Mouse (Mus musculus): ENCODE measurements around the gene Lonp2. TPM values are rescaled to one million over a fixed set of nuclear protein-coding genes. Genes with fewer than 3 reads are reported as not detected.

The Lonp2 gene
- polyA plus RNA-seq, 1 experiment from 2014 or later = 42.2 TPM

DNA sequence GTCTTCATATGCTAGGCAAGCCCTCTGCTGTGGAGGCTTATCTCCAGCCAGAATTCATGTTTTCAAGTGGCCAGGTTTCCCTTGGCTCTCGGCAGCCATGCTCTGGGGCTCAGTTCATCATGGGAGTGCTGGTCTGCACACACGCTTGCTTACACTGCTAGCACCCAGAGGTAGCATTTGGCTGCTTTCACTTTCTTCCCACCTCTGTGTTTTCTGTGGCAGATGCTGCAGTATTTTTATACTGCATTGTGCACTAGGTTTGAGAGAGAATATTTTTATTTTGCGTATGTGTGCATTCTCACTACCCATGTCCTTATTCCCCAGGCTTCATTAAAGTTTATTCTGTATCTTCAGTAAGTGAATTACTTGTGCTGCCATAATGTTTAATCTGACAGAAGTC lies 23.9 kb downstream of the Lonp2 start:
- 95% methylated on average over 3 of the region's 3 CpGs for WGBS (ENCODE audit: missing documents)
- H3K4me3 ChIP-seq (ENCODE audit: inconsistent target) = no peak overlapping the region
- peaks cover 31% of the 10 kb centered on the region; the same call in 1 of the 2 replicates for H3K36me3 ChIP-seq (ENCODE audit: inconsistent target)
- H3K79me2 ChIP-seq (ENCODE audit: inconsistent target) = no peaks in the 10 kb centered on the region
- H3K27ac ChIP-seq = no peak overlapping the region

DNA sequence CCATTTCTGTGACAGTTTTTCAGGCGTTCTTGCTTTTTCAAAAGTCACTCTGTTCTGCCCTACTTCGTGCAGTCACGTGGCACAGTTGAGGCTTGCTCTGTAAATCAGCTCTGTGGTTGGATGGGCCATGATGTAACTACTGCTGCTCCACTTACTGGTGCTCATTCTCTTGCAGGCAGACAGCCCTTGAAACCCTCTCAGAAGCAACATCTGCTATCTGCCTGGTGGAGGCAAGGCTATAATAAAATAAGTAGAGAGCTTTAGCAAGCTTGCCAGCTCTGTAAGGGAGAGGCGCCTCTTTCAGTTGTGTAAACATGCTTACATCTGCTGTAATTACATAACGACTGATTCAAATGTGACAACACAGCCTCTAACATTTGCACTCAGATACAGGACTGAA lies 27.6 kb downstream of the Lonp2 start:
- no peak overlapping the region for H3K27ac ChIP-seq
- H3K36me3 ChIP-seq (ENCODE audit: inconsistent target) = peaks cover 36% of the 10 kb centered on the region; the same call in 1 of the 2 replicates
- no peak overlapping the region for H3K4me3 ChIP-seq (ENCODE audit: inconsistent target)
- no peaks in the 10 kb centered on the region for H3K79me2 ChIP-seq (ENCODE audit: inconsistent target)
- 88% methylated on average over 5 of the region's 5 CpGs for WGBS (ENCODE audit: missing documents)

DNA sequence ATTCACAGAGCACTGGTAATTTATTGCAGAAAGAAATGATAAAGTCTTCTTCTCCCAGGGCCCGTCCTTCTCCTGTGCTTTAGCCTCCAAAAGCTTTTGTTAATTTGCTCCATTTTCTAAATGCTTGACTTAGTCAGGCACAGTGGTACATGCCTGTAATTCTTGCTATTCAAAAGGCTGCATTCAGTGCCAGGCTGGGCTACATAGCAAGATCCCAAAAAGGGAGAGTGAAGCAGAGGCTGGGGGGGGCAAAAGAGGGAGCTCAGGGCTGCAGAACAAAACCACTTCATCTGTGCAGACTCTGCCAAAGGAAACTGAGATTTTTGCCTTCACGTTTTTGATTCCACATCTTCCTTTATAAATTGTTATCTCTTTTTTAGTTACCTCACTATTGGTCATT lies 28.7 kb downstream of the Lonp2 start:
- 75% methylated on average over 2 of the region's 2 CpGs for WGBS (ENCODE audit: missing documents)
- Histone ChIP-seq H3K4me3 (ENCODE audit: inconsistent target) (no peak overlapping the region), H3K79me2 (ENCODE audit: inconsistent target) (no peaks in the 10 kb centered on the region), H3K27ac (no peak overlapping the region), H3K36me3 (ENCODE audit: inconsistent target) (peaks cover 32% of the 10 kb centered on the region; the same call in 1 of the 2 replicates)

DNA sequence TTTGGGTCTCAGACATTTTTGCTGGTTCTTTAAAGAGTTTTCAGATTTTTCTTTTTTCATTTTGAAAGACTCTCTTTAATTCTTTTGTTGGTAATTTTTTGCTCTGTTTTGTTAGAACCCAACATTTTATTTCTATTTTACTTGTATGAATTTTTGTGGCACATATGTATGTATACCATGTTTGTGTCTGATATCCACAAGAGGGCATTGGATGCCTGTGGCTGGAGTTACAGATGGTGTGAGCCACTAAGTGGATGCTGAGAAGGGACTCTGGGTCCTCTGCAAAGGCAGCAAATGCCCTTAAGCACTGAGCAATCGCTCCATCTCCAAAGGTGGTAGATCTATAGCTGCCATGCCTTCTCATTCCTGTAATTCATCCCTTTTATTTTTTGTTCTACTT lies 30.7 kb downstream of the Lonp2 start:
- no peaks in the 10 kb centered on the region for H3K79me2 ChIP-seq (ENCODE audit: inconsistent target)
- H3K36me3 ChIP-seq (ENCODE audit: inconsistent target) = peaks cover 30% of the 10 kb centered on the region; the same call in 1 of the 2 replicates
- WGBS (ENCODE audit: missing documents) = 94% methylated on average over 1 of the region's 1 CpGs
- no peak overlapping the region for H3K27ac ChIP-seq
- no peak overlapping the region for H3K4me3 ChIP-seq (ENCODE audit: inconsistent target)

DNA sequence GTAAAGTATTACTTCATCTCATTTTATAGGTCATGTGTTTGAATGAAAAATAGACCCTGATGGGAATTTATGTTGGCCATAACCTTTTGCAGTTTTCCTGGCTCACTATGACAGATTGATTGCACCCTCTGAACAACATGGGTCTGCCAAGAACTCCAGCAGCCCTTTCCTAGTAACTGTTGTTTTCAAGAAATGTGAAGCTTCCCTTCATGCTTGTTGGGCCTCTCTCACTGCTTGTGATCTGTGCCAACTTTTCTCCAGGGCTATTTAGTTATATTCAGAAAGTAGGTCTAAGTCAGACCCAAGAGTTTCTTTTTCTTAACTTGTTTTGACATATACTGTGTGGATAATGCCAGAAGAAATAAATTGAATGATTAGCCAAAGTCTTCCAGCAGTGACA lies 44.9 kb downstream of the Lonp2 start:
- H3K36me3 ChIP-seq (ENCODE audit: inconsistent target) = peaks cover 43% of the 10 kb centered on the region
- H3K27ac ChIP-seq = no peak overlapping the region
- H3K4me3 ChIP-seq (ENCODE audit: inconsistent target) = no peak overlapping the region
- no peaks in the 10 kb centered on the region for H3K79me2 ChIP-seq (ENCODE audit: inconsistent target)

DNA sequence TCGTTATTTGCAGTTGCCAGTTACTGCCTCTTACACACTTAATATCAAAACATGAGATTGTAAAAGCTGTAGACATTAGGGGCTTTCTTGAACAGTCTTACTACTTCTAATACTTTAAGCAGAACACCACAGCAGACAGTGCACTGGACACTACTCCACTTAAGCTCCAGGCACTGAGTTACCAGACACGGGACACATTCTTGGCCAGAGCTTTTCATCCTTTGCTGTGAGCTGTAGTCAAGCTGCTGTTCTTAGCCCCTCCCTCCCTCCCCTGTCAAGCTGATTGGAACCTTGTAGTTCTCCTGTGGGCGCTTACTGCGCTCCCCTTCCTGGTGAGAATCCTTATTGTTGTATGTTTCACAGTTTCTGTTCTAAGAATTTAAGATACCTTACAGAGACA lies 45.4 kb downstream of the Lonp2 start:
- no peaks in the 10 kb centered on the region for H3K79me2 ChIP-seq (ENCODE audit: inconsistent target)
- H3K27ac ChIP-seq = no peak overlapping the region
- no peak overlapping the region for H3K4me3 ChIP-seq (ENCODE audit: inconsistent target)
- peaks cover 48% of the 10 kb centered on the region for H3K36me3 ChIP-seq (ENCODE audit: inconsistent target)
- 88% methylated on average over 4 of the region's 4 CpGs for WGBS (ENCODE audit: missing documents)

DNA sequence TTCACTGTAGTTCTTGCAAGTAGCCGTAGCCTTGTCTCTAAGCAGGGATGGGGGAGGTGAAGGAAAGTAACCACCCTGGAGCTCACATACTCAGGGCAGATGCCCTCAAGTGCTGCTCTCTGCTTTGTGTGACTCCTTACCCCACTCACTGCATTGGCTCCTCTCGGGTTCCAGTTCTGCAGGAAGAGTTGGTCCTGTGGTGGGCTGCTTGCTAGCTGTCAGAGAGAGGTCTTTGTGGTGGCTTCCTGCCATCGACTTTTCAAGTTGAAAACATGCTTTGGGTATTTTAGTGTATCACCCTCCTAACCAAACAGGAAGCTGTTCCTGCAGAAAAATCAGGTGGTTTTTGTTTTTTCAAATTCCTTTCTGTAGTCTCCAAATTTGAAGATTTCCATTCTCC lies 62.8 kb downstream of the Lonp2 start:
- Histone ChIP-seq H3K79me2 (ENCODE audit: inconsistent target) (no peaks in the 10 kb centered on the region), H3K27ac (no peak overlapping the region), H3K4me3 (ENCODE audit: inconsistent target) (no peak overlapping the region), H3K36me3 (ENCODE audit: inconsistent target) (no peaks in the 10 kb centered on the region)
- 58% methylated on average over 3 of the region's 3 CpGs for whole genome bisulfite sequencing (ENCODE audit: missing documents)

DNA sequence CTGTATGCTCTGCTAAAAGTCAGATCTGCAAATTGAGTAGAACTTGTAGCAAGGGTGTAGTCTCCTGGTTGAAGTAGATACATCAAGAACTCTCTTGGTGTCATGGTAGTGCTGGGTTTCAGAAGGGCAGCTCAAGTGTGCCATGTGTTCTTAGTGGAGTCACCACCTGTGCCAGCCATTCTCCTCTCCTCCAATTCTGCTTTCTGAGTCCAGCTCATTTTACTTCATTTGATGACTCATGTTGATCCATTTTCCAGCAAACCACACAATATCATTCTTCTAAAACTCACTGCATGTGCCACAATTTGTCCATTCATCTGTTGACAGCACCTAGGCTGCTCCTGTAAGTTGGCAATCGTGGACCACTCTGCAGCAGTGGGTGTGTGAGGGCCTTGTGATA lies 68.3 kb downstream of the Lonp2 start:
- Histone ChIP-seq H3K27ac (no peak overlapping the region), H3K4me3 (ENCODE audit: inconsistent target) (no peak overlapping the region), H3K79me2 (ENCODE audit: inconsistent target) (no peaks in the 10 kb centered on the region), H3K36me3 (ENCODE audit: inconsistent target) (no peaks in the 10 kb centered on the region)
- 79% methylated on average over 1 of the region's 1 CpGs for WGBS (ENCODE audit: missing documents)

DNA sequence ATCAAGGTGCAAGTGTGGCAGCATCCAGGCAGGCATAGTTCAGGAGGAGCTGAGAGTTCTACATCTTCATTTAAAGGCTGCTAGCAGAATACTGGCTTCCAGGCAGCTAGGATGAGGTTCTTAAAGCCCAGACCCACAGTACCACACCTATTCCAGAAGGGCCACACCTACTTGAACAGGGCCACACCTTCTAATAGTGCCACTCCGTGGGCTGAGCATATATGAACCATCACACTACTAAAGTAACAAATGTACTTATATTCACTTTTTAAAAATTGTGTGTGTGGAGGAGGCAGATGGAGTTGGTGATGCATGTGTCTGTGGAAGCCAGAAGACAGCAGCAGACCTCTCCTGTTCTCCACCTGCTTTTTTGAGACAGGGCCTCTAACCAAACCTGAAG lies 70.2 kb downstream of the Lonp2 start:
- 89% methylated on average over 1 of the region's 1 CpGs for WGBS (ENCODE audit: missing documents)
- H3K79me2 ChIP-seq (ENCODE audit: inconsistent target) = no peaks in the 10 kb centered on the region

DNA sequence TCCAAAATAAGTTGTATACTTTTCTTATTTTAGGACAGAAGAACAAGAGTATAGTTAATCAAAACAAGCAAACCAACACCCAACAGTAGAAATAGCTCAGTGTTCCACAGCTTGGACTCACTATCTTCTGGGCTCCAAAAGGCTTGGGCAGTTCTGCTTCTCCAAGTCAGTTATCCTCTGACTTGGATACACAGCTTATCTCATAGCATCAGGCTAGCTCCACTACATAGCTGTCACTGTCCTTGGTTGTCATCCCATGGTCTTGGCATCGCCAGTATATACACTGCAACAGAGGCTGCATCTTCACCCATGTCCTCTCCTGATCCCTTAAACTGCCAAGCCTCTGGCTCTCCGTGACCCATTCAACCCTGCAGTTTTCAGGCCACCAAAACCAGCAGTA lies 71.9 kb downstream of the Lonp2 start:
- Histone ChIP-seq H3K4me3 (ENCODE audit: inconsistent target) (no peak overlapping the region), H3K79me2 (ENCODE audit: inconsistent target) (no peaks in the 10 kb centered on the region), H3K27ac (no peak overlapping the region), H3K36me3 (ENCODE audit: inconsistent target) (no peaks in the 10 kb centered on the region)
- 94% methylated on average over 2 of the region's 2 CpGs for WGBS (ENCODE audit: missing documents)

More for the DNA sequence above, 70.2 kb downstream of the Lonp2 start:
- Histone ChIP-seq H3K4me3 (ENCODE audit: inconsistent target) (no peak overlapping the region), H3K27ac (no peak overlapping the region), H3K36me3 (ENCODE audit: inconsistent target) (no peaks in the 10 kb centered on the region)

DNA sequence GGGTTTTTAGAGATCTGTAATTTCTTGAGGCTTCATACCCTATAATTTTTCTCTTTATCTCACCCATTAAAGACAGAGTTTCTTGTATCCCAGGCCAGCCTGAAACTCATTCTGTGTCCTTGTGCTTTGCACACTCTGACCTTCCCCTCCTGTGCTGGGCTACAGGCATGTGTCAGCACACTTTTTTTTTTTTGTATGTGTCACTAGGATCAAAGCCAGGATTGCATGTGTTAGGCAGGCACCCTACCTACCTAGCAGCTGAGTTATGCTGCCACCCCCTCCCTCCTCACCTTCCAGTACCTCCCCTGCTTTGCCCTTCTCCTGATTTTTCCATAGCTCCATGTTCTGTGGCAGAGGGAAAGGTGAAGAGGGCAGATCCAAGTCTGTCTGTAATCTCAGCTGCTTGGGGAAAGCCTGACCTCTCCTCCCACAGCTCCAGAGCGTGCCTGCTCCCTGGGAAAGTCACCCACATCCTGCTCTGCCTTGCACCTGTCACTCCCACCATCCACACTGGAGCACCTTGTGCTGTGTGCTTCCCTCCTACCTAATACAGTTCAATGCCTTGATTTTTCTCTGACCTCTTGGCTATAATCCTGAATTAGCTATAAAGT lies 75.1 kb downstream of the Lonp2 start:
- Histone ChIP-seq H3K27ac (no peak overlapping the region), H3K79me2 (ENCODE audit: inconsistent target) (no peaks in the 10 kb centered on the region), H3K36me3 (ENCODE audit: inconsistent target) (no peaks in the 10 kb centered on the region), H3K4me3 (ENCODE audit: inconsistent target) (no peak overlapping the region)
- WGBS (ENCODE audit: missing documents) = 100% methylated on average over 1 of the region's 1 CpGs

DNA sequence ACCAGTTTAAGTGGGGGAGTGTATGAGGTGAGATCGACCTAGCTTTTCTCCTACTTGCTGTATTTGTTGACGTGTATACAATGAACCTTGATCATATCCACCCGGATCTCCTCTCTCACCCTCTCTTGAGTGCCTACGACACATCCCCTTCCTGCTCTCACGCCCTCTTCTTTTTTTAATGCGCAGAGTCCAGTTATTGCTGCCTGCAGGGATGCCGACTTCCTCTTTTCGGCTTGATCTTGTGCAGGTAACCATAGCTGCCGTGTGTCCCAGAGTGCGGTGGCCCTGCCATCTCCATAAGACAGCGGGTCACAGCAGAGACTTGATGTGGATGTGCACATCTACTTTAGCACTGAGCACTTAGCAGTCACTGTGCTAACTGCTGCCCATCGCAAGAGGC lies 75.6 kb downstream of the Lonp2 start:
- Histone ChIP-seq H3K79me2 (ENCODE audit: inconsistent target) (no peaks in the 10 kb centered on the region), H3K4me3 (ENCODE audit: inconsistent target) (no peak overlapping the region), H3K27ac (no peak overlapping the region), H3K36me3 (ENCODE audit: inconsistent target) (no peaks in the 10 kb centered on the region)
- whole genome bisulfite sequencing (ENCODE audit: missing documents) = 53% methylated on average over 12 of the region's 12 CpGs

DNA sequence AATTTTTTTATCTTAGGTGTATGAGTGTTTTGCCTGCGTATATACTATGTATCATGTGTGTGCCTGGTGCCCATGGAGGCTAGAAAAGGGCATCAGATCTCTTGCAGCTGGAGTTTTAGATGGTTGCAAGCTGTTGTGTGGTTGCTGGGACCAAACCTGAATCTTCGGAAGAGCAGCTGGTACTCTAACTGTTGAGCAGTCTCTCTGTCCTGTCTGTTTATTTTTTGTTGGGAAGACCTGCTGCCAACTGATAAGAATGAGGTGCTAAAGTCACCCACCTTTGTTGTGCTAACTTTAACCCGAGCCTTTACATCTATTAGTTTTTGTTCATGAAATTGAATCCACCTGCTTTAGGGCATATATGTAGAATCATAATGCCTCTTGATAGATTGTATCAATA lies 78.6 kb downstream of the Lonp2 start:
- Histone ChIP-seq H3K36me3 (ENCODE audit: inconsistent target) (no peaks in the 10 kb centered on the region; the same call in 1 of the 2 replicates), H3K79me2 (ENCODE audit: inconsistent target) (no peaks in the 10 kb centered on the region), H3K27ac (no peak overlapping the region), H3K4me3 (ENCODE audit: inconsistent target) (no peak overlapping the region)
- 96% methylated on average over 3 of the region's 3 CpGs for WGBS (ENCODE audit: missing documents)

DNA sequence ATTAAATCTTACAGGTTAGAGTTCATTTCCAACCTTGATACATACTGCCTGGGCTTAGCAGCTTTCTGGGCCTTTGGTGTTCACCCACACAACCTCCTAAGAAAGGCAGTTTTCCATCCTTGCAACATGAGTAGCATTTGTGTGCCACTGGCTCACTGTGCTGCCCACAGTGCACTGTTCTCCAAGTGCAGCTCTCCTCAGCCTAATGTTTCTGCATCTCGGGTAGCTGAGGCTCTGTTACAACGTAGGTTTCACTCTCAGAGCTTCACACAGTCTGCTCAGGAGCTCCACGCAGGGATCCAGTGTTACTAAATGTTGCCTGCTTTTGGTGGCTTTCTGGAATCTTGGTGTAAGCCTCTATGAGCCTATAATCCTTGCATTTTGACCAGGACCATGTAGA lies 81.5 kb downstream of the Lonp2 start:
- peaks cover under 1% of the 10 kb centered on the region; the same call in 1 of the 2 replicates for H3K36me3 ChIP-seq (ENCODE audit: inconsistent target)
- H3K4me3 ChIP-seq (ENCODE audit: inconsistent target) = no peak overlapping the region
- 90% methylated on average over 3 of the region's 3 CpGs for WGBS (ENCODE audit: missing documents)
- H3K79me2 ChIP-seq (ENCODE audit: inconsistent target) = no peaks in the 10 kb centered on the region
- no peak overlapping the region for H3K27ac ChIP-seq

DNA sequence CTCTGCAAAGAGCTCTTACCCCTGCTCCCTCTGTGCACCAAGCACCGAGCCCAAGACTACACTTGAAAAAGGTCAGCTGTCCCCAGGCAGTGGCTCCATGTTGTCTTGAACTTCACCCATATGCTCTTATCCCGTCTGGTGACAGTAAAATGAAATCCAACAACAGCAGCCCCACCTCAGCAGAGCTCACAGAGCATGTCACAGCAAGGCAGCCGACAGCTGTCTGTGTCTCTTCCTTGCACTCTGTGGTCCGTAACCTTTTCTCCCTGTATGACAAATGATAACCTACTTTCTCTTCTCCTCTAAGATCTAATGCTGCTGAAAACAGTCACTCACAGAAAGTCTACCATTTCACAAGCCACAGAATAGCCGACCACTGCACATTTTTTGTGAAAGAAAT lies 82.9 kb downstream of the Lonp2 start:
- 93% methylated on average over 4 of the region's 5 CpGs for WGBS (ENCODE audit: missing documents)
- Histone ChIP-seq H3K36me3 (ENCODE audit: inconsistent target) (peaks cover 13% of the 10 kb centered on the region; the same call in 1 of the 2 replicates), H3K79me2 (ENCODE audit: inconsistent target) (no peaks in the 10 kb centered on the region), H3K27ac (no peak overlapping the region), H3K4me3 (ENCODE audit: inconsistent target) (no peak overlapping the region)

DNA sequence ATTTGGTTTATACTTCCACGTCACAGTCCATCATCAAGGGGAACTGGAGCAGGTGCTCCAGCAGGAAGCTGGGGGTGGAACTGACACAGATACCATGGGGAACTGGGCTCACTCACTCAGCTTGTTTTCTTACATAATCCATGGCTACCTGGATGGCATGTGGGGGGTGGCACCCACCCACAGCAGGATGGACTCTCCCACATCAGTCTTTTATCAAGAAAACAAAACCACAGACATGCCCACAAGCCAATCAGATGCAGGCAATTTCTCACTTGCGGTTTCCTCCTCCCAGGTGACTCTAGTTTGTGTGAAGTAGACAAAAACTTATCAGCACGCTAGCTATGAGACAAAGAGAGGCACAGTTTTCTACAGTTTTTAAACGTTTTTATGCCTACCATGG lies 84.0 kb downstream of the Lonp2 start:
- peaks cover 14% of the 10 kb centered on the region; the same call in 1 of the 2 replicates for H3K36me3 ChIP-seq (ENCODE audit: inconsistent target)

More for the DNA sequence above, 84.0 kb downstream of the Lonp2 start:
- no peaks in the 10 kb centered on the region for H3K79me2 ChIP-seq (ENCODE audit: inconsistent target)
- no peak overlapping the region for H3K4me3 ChIP-seq (ENCODE audit: inconsistent target)
- WGBS (ENCODE audit: missing documents) = 20% methylated on average over 4 of the region's 4 CpGs
- no peak overlapping the region for H3K27ac ChIP-seq

Data from macrophage (primary cell).